Mouse (Mus musculus) forebrain, embryonic 14.5 days (tissue): ENCODE results near the gene Klf15. TPM values are rescaled to one million over a fixed set of nuclear protein-coding genes. Genes with fewer than 3 reads are reported as not detected.
A peak's percentile ranks its signal among the peaks of the same experiment; 100 is the strongest.

Source experiments
- ATAC-seq: fragments of 200-750 bp; cut with Nextera tagmentation; 2 replicates; pipeline ENCODE4 v1.8.0; 2017; ENCODE audit warnings: mild to moderate bottlenecking, moderate library complexity
- DNase-seq: peaks from one replicate; pipeline ENCODE4 v3.0.0-alpha.2; 2015; ENCODE audit warnings: low spot score
- H3K27ac ChIP-seq: fragments of 300-500 bp; sonication (generic); 2 replicates; pipeline ENCODE4 v1.5.1; 2014; ENCODE audit warnings: low read depth, mild to moderate bottlenecking, control low read depth, low read length, moderate library complexity
- H3K27me3 ChIP-seq: fragments of 300-500 bp; sonication (generic); replicated peaks from 2 replicates; pipeline ENCODE4 v1.6.1; 2014; ENCODE audit warnings: low read length, control low read depth, mixed read lengths; ENCODE audit not compliant: control insufficient read depth, insufficient read depth
- H3K36me3 ChIP-seq: fragments of 300-500 bp; sonication (generic); 2 replicates; pipeline ENCODE4 v1.6.1; 2014; ENCODE audit warnings: low read length, control low read depth; ENCODE audit not compliant: control insufficient read depth, insufficient read depth
- H3K4me1 ChIP-seq: fragments of 300-500 bp; sonication (generic); 2 replicates; pipeline ENCODE4 v1.6.1; 2014; ENCODE audit warnings: antibody characterized with exemption, low read length, control low read depth; ENCODE audit not compliant: control insufficient read depth, insufficient read depth
- H3K4me2 ChIP-seq: fragments of 300-500 bp; sonication (generic); 2 replicates; pipeline ENCODE4 v1.6.1; 2014; ENCODE audit warnings: mild to moderate bottlenecking, control low read depth, low read length
- H3K4me3 ChIP-seq: fragments of 300-500 bp; sonication (generic); 2 replicates; pipeline ENCODE4 v1.5.1; 2014; ENCODE audit warnings: low read depth, low read length, control low read depth
- H3K9ac ChIP-seq: fragments of 300-500 bp; sonication (generic); 2 replicates; pipeline ENCODE4 v1.6.1; 2014; ENCODE audit warnings: mild to moderate bottlenecking, low read length, control low read depth, moderate library complexity
- H3K9me3 ChIP-seq: fragments of 300-500 bp; sonication (generic); replicated peaks from 2 replicates; pipeline ENCODE4 v1.6.1; 2016; ENCODE audit warnings: low read length, control low read depth, mixed read lengths; ENCODE audit not compliant: control insufficient read depth
- WGBS: fragments of 180-500 bp; shearing (Covaris S2); extraction: QIAGEN DNeasy Blood & Tissue Kit; methylation state at CpG from one replicate; pipeline ENCODE4 v1.1.7; 2014; 5-methylcytosine and 5-hydroxymethylcytosine counted together
- polyA plus RNA-seq: library from polyadenylated mRNA; unstranded; fragments of >200 nt; fragmentation: Nextera tagmentation; extraction: Ambion mirVana; gene quantifications from 2 replicates; pipeline ENCODE4 v1.2.1, GENCODE M21; 2014

Gene Klf15
- polyA plus RNA-seq, 1 experiment from 2014 or later, result 10.3 TPM

- no peak overlapping the region for H3K4me2 ChIP-seq
- H3K9ac ChIP-seq, result no peak overlapping the region
- DNase-seq (no peak), ATAC-seq (no peak)
- H3K36me3 ChIP-seq, result no peaks in the 10 kb centered on the region
- no peaks in the 10 kb centered on the region for H3K4me1 ChIP-seq
- no peaks in the 10 kb centered on the region for H3K9me3 ChIP-seq
- H3K27ac ChIP-seq, result no peak overlapping the region
- no peak overlapping the region for H3K4me3 ChIP-seq
- no peaks in the 10 kb centered on the region for H3K27me3 ChIP-seq
- WGBS, result 87% methylated on average over 10 of the region's 10 CpGs
Observed at GRCm38 (mm10) chr6:90436192-90436907, 26.0 kb upstream of the Klf15 start.

- 92% methylated on average over 3 of the region's 3 CpGs for WGBS
- DNase-seq (no peak), ATAC-seq (no peak)
- no peaks in the 10 kb centered on the region for H3K9me3 ChIP-seq
- no peaks in the 10 kb centered on the region for H3K27me3 ChIP-seq
- H3K4me1 ChIP-seq, result no peaks in the 10 kb centered on the region
- no peaks in the 10 kb centered on the region for H3K36me3 ChIP-seq
- no peak overlapping the region for H3K4me3 ChIP-seq
- H3K27ac ChIP-seq, result no peak overlapping the region
- H3K4me2 ChIP-seq, result no peak overlapping the region
- no peak overlapping the region for H3K9ac ChIP-seq
Observed at GRCm38 (mm10) chr6:90437041-90437440, 25.3 kb upstream of the Klf15 start.

GRCm38 (mm10) chr6:90446883-90447282 lies 15.5 kb upstream of the Klf15 start:
- H3K9ac ChIP-seq, result no peak overlapping the region
- H3K36me3 ChIP-seq, result no peaks in the 10 kb centered on the region
- no peak overlapping the region for H3K4me3 ChIP-seq

GRCm38 (mm10) chr6:90450179-90450578 lies 12.2 kb upstream of the Klf15 start:
- peaks cover 6% of the 10 kb centered on the region; the same call in 1 of the 2 replicates for H3K4me1 ChIP-seq
- H3K27me3 ChIP-seq, result no peaks in the 10 kb centered on the region
- H3K36me3 ChIP-seq, result no peaks in the 10 kb centered on the region
- WGBS, result 24% methylated on average over 7 of the region's 7 CpGs
- no peaks in the 10 kb centered on the region for H3K9me3 ChIP-seq
- no peak overlapping the region for H3K27ac ChIP-seq
- no peak overlapping the region for H3K4me2 ChIP-seq
- no peak overlapping the region for H3K9ac ChIP-seq
- no peak overlapping the region for H3K4me3 ChIP-seq
- peak; percentile 35; the same call in 1 of the 2 replicates for ATAC-seq
- DNase-seq, result peak; percentile 76

More at GRCm38 (mm10) chr6:90446883-90447282, 15.5 kb upstream of the Klf15 start:
- WGBS, result 19% methylated on average over 4 of the region's 4 CpGs
- Histone ChIP-seq H3K4me1 (peaks cover 6% of the 10 kb centered on the region; the same call in 1 of the 2 replicates), H3K27me3 (no peaks in the 10 kb centered on the region), H3K27ac (no peak overlapping the region), H3K4me2 (no peak overlapping the region), H3K9me3 (no peaks in the 10 kb centered on the region)
- ATAC-seq (peak; percentile 75), DNase-seq (peak; percentile 65)

- no peak overlapping the region for H3K4me3 ChIP-seq
- no peak for DNase-seq
- no peak overlapping the region for H3K9ac ChIP-seq
- H3K4me2 ChIP-seq, result no peak overlapping the region
- ATAC-seq, result no peak
- H3K27me3 ChIP-seq, result no peaks in the 10 kb centered on the region
- H3K9me3 ChIP-seq, result no peaks in the 10 kb centered on the region
- 80% methylated on average over 5 of the region's 5 CpGs for WGBS
- H3K27ac ChIP-seq, result no peak overlapping the region
- no peaks in the 10 kb centered on the region for H3K36me3 ChIP-seq
- peaks cover 6% of the 10 kb centered on the region; the same call in 1 of the 2 replicates for H3K4me1 ChIP-seq
Observed at GRCm38 (mm10) chr6:90450697-90451096, 11.7 kb upstream of the Klf15 start.

- ATAC-seq (no peak), DNase-seq (no peak)
- no peaks in the 10 kb centered on the region for H3K9me3 ChIP-seq
- no peak overlapping the region for H3K4me2 ChIP-seq
- H3K9ac ChIP-seq, result no peak overlapping the region
- no peaks in the 10 kb centered on the region for H3K36me3 ChIP-seq
- peaks cover 6% of the 10 kb centered on the region; the same call in 1 of the 2 replicates for H3K4me1 ChIP-seq
- WGBS, result 93% methylated on average over 5 of the region's 5 CpGs
- no peak overlapping the region for H3K4me3 ChIP-seq
- no peaks in the 10 kb centered on the region for H3K27me3 ChIP-seq
- H3K27ac ChIP-seq, result no peak overlapping the region
Observed at GRCm38 (mm10) chr6:90451512-90451911, 10.9 kb upstream of the Klf15 start.

GRCm38 (mm10) chr6:90452603-90453002 lies 9.8 kb upstream of the Klf15 start:
- no peak for DNase-seq
- Histone ChIP-seq H3K4me1 (no peaks in the 10 kb centered on the region), H3K36me3 (no peaks in the 10 kb centered on the region), H3K9me3 (no peaks in the 10 kb centered on the region), H3K4me3 (no peak overlapping the region), H3K9ac (no peak overlapping the region), H3K4me2 (no peak overlapping the region), H3K27me3 (no peaks in the 10 kb centered on the region), H3K27ac (no peak overlapping the region)
- no peak for ATAC-seq

- DNase-seq (no peak), ATAC-seq (no peak)
- H3K4me2 ChIP-seq, result no peak overlapping the region
- H3K27ac ChIP-seq, result no peak overlapping the region
- no peaks in the 10 kb centered on the region for H3K36me3 ChIP-seq
- no peaks in the 10 kb centered on the region for H3K9me3 ChIP-seq
- H3K4me1 ChIP-seq, result no peaks in the 10 kb centered on the region
- H3K9ac ChIP-seq, result no peak overlapping the region
- WGBS, result 71% methylated on average over 5 of the region's 5 CpGs
- H3K4me3 ChIP-seq, result no peak overlapping the region
- no peaks in the 10 kb centered on the region for H3K27me3 ChIP-seq
Observed at GRCm38 (mm10) chr6:90453751-90454150, 8.6 kb upstream of the Klf15 start.

- 71% methylated on average over 2 of the region's 2 CpGs for WGBS
- Histone ChIP-seq H3K9me3 (no peaks in the 10 kb centered on the region), H3K36me3 (no peaks in the 10 kb centered on the region), H3K27ac (no peak overlapping the region), H3K4me1 (peaks cover 3% of the 10 kb centered on the region; the same call in 1 of the 2 replicates), H3K27me3 (no peaks in the 10 kb centered on the region), H3K4me2 (no peak overlapping the region), H3K9ac (no peak overlapping the region), H3K4me3 (no peak overlapping the region)
- ATAC-seq, result no peak
- no peak for DNase-seq
Observed at GRCm38 (mm10) chr6:90457421-90457820, 5.0 kb upstream of the Klf15 start.
